Mouse (Mus musculus): ENCODE results near the gene Mmp11. TPM values are rescaled to one million over a fixed set of nuclear protein-coding genes. Genes with fewer than 3 reads are reported as not detected.

Mmp11 gene
- polyA plus RNA-seq, 1 experiment from 2014 or later: 25.1 TPM

Other genes starting within 250 kb of the Mmp11 start
- gene Cabin1, start 172.2 kb downstream of the Mmp11 start, polyA plus RNA-seq (2014; fragmentation: Nextera tagmentation; extraction: Ambion mirVana): 32.0 and 40.5 TPM in 2 replicates
- gene Ddt, start 163.1 kb downstream of the Mmp11 start, polyA plus RNA-seq (2014; fragmentation: Nextera tagmentation; extraction: Ambion mirVana): 65.1 and 79.7 TPM in 2 replicates
- 0.34 TPM in 1 of 2 replicates, not detected in the other for gene Gm20441, start 155.5 kb downstream of the Mmp11 start, polyA plus RNA-seq (2014; fragmentation: Nextera tagmentation; extraction: Ambion mirVana)
- 0.67 and 1.2 TPM in 2 replicates for gene Gstt3, start 155.1 kb downstream of the Mmp11 start, polyA plus RNA-seq (2014; fragmentation: Nextera tagmentation; extraction: Ambion mirVana)
- 11.5 and 13.0 TPM in 2 replicates for gene Gstt1, start 137.9 kb downstream of the Mmp11 start, polyA plus RNA-seq (2014; fragmentation: Nextera tagmentation; extraction: Ambion mirVana)
- not detected in 2 replicates for gene Gstt4, start 114.0 kb downstream of the Mmp11 start, polyA plus RNA-seq (2014; fragmentation: Nextera tagmentation; extraction: Ambion mirVana)
- gene Gstt2, start 99.1 kb downstream of the Mmp11 start, polyA plus RNA-seq (2014; fragmentation: Nextera tagmentation; extraction: Ambion mirVana): 4.1 and 6.0 TPM in 2 replicates
- 1,715 and 2,306 TPM in 2 replicates for gene Mif, start 76.3 kb downstream of the Mmp11 start, polyA plus RNA-seq (2014; fragmentation: Nextera tagmentation; extraction: Ambion mirVana)
- 1.6 and 1.7 TPM in 2 replicates for gene Derl3, start 43.1 kb downstream of the Mmp11 start, polyA plus RNA-seq (2014; fragmentation: Nextera tagmentation; extraction: Ambion mirVana)
- gene Smarcb1, start 14.9 kb downstream of the Mmp11 start, polyA plus RNA-seq (2014; fragmentation: Nextera tagmentation; extraction: Ambion mirVana): 253 and 292 TPM in 2 replicates
- 32.7 TPM in 2 replicates for gene Chchd10, start 3.4 kb downstream of the Mmp11 start, polyA plus RNA-seq (2014; fragmentation: Nextera tagmentation; extraction: Ambion mirVana)
- gene Gm867, start 4.2 kb upstream of the Mmp11 start, polyA plus RNA-seq (2014; fragmentation: Nextera tagmentation; extraction: Ambion mirVana): not detected in 2 replicates
- 0.63 TPM in 1 of 2 replicates, not detected in the other for gene Vpreb3, start 6.6 kb upstream of the Mmp11 start, polyA plus RNA-seq (2014; fragmentation: Nextera tagmentation; extraction: Ambion mirVana)
- not detected in 2 replicates for gene Gm5134, start 18.0 kb upstream of the Mmp11 start, polyA plus RNA-seq (2014; fragmentation: Nextera tagmentation; extraction: Ambion mirVana)
- 11.7 and 12.2 TPM in 2 replicates for gene Zfp280b, start 96.2 kb upstream of the Mmp11 start, polyA plus RNA-seq (2014; fragmentation: Nextera tagmentation; extraction: Ambion mirVana)
- not detected in 2 replicates for gene Slc5a4b, start 174.5 kb upstream of the Mmp11 start, polyA plus RNA-seq (2014; fragmentation: Nextera tagmentation; extraction: Ambion mirVana)
- not detected in 2 replicates for gene Slc5a4a, start 211.0 kb upstream of the Mmp11 start, polyA plus RNA-seq (2014; fragmentation: Nextera tagmentation; extraction: Ambion mirVana)